Mouse (Mus musculus) urinary bladder, postnatal 4 days (tissue): ENCODE results near the gene Aif1l.
A peak's percentile ranks its signal among the peaks of the same experiment; 100 is the strongest.

ENCODE experiments used
- DNase-seq, 2 experiments: peaks; one replicate each; pipeline ENCODE4 v3.0.0; 2021 to 2022; ENCODE audit warnings: low spot score in 2 of 2

Gene Aif1l

GRCm38 (mm10) chr2:31952236-31952635, 2.3 kb downstream of the Aif1l start:
- DNase-seq, result no peak

DNA sequence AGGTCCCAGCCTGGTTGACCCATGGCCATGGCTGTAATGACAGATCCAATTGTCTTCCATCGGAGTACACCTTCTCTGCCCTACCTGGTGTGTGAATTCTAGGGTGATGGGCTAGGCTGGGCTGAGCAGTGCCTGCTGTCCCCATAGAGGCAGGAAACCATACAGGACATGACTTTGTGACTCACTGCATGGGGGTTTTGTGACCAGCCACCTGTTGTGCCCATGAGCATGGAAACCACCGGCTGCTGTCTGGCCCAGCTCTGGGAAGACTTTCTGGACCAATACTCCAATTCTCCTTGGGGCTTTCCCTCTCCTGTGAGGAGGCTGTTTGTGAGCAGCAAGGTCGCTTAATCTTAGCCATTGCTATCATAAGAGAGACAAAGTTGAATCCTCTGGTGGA, 2.8 kb downstream of the Aif1l start:
- no peak for DNase-seq

DNA sequence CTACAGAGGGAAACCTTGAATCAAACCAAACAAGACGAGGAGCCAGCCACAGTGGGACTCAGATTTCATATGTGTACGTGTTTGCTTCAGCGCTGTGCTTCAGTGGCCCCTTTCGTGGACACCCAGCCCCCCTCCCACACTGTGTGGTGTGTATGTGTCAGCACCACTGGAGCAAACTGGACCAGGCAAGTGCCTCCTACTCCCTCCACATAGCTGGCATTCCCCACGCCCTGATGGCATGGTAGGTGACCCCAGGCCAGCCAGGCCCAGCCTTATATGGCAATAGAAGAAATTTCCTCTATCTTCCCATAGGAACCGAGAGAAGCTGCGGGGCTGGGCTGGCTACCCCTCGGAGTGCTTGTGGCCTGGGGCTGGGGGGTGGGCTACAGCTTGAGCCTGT, 3.7 kb downstream of the Aif1l start:
- DNase-seq, result no peak

- DNase-seq, result no peak
These were observed 4.8 kb downstream of the Aif1l start for GRCm38 (mm10) chr2:31954779-31955181.

- DNase-seq, result no peak
These were observed 5.7 kb downstream of the Aif1l start for GRCm38 (mm10) chr2:31955686-31956085.

- no peak for DNase-seq
These were observed 7.3 kb downstream of the Aif1l start for GRCm38 (mm10) chr2:31957211-31957610.

DNA sequence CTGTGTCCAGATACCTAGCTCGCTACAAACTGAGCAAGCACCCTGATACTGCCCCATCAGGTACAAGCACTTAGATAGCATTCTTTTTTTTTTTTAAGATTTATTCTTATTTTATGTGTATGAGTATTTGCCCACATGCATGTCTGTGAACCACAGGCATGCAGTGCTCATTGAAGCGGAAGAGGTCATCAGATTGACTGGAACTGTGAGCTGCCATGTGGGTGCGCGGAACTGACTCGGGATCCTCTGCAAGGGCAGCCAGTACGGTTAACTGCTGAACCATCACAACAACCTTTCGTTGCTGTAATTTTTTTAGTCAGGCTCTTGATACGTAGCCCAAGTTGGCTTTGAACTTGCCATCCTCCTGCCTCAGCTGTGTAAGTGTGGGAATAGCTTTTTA, 11.0 kb downstream of the Aif1l start:
- DNase-seq, result no peak

DNA sequence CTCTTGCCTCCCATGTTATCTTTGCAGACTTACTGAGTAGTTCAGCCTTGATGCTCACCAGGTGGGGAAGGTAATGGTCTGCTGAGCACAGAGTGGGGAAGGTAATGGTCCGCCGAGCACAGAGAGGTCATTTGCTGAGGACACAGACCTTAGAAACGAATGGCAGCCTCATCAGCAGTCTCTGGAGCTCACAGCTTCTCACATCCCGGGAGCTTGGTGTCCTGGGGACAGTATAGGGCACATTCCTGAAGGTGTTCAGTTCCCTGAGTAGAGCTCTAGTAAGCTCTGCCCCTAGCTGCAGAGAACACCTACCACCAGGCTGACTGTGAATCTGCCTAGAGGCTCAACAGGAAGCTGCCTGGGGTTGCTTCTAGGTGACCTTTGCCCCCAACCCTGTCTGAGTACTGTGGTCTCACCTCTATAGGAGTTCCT, 11.9 kb downstream of the Aif1l start:
- DNase-seq, result no peak

DNA sequence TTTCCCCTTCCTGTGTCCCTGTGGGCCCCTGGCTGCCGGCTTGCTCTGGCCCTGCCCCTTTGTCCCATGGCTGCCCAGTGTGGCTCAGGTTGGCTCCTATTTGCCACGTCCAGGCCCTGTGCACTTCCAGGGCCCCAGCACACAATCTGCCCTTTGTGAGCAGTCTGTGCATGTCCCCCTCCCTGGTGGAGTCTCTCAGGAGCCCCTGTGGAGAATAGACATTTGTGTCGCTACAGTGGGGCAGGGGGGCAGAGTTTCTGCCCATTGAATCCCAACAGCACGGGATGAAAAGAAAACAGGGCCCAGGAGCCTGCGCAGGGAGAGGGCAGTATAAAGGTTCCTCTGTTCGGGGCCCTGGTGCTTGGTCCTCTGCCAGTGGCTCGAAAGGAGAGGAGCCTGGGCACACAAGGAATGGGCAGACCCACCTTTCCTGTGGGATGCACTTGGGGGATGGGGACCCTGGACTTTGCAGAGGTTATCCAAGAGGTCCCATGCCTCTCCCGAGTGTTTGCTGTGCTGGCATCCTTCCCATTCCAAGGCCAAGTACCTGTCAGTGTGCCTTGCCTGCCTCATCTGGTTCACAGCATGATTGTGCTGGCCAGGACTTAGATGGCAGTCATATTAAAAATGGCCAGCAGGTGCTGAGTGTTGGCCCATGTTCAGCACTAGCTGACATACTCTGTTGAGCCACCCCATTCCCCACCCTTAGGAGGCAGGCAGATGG, 12.7 kb downstream of the Aif1l start:
- DNase-seq, result no peak

GRCm38 (mm10) chr2:31963491-31963890, 13.6 kb downstream of the Aif1l start:
- no peak for DNase-seq

DNA sequence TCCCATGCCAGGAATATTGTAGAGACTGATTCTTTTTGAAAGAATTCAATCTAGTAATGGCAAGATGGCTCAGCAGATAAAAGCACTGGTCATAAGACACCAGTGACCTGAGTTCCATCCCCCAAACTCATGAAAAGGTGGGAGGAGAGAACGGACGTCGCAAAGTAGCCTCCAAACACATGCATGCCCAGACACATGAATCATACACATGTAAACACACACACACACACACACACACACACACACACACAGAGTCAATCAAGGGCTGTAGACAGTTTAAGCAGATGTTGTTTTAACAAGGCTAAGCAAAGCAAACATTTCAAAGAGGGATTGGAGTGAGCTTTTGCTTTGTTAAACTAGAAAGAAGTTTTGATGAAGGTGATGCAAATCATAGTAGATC, 14.3 kb downstream of the Aif1l start:
- DNase-seq, result no peak

GRCm38 (mm10) chr2:31965110-31965509, 15.2 kb downstream of the Aif1l start:
- DNase-seq, result no peak

GRCm38 (mm10) chr2:31966801-31967200, 16.9 kb downstream of the Aif1l start:
- DNase-seq, result no peak

GRCm38 (mm10) chr2:31972589-31972988, 22.6 kb downstream of the Aif1l start:
- no peak for DNase-seq

DNA sequence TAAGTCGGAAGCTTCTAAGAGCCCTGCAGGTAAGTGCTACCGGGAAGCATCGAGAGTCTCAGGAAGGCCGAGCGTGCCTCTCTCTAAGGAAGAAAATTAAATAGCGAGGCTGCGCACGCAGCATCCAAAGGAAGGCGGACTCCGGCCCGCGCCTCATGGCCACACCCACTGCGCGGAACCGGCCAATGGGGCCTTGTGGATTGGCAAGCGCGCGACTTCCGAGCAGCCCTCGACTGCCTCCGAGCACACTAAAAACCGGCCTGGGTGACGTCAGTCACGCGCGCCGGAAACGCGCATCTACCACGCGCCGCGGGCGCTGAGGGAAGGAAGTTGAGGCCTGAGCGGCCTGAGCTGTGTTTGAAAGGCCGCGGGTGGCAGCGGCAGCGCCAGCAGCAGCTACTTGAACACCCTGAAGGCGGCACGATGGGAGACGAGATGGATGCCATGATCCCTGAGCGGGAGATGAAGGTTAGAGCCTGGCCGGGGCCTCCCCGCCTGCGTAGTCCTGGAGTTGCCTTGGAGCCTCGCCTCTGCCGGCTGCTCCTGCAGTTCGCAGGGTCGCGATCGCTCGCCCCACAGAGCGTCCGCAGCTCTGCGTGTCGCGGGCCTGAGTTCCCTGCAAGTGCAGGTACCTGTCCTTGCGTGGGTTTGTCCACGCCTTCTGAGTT, 24.3 kb downstream of the Aif1l start, which contains the start of gene Nup214:
Gene Nup214 (plus strand): TSS at position 296 of the 668 bp plus-strand sequence.
- DNase-seq, result peak; percentile 98 to 99

DNA sequence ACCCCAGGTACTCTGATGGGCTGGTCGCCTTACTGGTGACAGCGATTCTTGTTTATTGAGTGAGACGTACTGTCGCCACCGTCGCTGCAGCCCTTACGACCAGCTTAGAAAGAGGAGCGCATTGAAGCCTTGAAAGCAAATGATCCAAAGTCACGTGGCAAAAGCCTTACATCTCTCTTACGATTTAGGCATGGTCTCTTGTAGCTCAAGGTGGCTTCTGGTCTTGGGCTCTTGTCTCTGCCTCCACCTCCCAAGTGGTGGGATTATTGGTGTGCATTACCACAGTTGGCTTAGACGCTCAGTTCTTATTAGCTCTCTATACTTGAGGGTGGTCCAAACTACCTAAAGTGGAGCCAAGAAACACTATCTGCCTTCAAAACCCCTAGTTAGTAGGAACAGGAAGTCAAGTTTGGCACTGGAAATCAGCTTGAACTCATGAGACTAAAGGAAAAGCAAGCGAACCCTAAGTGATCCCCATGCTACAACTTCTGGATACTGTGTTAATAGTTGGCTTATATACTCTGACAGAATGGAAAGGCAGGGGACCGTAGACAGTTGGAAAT, 25.0 kb downstream of the Aif1l start:
- no peak for DNase-seq

DNA sequence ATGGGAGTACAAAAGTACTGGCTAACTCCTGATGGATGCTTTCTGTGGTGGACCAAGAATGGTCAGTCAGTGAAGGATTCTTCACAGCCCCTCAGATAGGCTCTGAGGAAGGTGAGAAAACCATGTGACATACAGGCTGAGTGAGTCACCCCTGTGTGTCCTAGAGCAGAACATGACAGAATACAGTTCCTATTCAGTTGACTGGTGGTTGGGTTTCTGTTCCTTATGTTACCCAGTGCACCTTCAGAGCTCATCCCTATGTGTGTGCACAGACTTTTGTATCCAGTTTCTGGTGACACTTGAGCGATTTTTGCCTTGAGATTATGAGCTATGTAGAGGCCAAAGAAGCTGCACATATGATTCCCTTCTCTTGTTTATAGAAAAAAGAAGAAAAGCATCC, 37.8 kb downstream of the Aif1l start:
- no peak for DNase-seq

GRCm38 (mm10) chr2:31990961-31991360, 41.0 kb downstream of the Aif1l start:
- no peak for DNase-seq

- no peak for DNase-seq
These were observed 45.0 kb downstream of the Aif1l start for GRCm38 (mm10) chr2:31994896-31995295.

GRCm38 (mm10) chr2:31996060-31996459, 46.1 kb downstream of the Aif1l start:
- DNase-seq, result no peak

GRCm38 (mm10) chr2:31997539-31997938, 47.6 kb downstream of the Aif1l start:
- DNase-seq, result no peak

- DNase-seq, result no peak
These were observed 48.5 kb downstream of the Aif1l start for GRCm38 (mm10) chr2:31998443-31998842.

DNA sequence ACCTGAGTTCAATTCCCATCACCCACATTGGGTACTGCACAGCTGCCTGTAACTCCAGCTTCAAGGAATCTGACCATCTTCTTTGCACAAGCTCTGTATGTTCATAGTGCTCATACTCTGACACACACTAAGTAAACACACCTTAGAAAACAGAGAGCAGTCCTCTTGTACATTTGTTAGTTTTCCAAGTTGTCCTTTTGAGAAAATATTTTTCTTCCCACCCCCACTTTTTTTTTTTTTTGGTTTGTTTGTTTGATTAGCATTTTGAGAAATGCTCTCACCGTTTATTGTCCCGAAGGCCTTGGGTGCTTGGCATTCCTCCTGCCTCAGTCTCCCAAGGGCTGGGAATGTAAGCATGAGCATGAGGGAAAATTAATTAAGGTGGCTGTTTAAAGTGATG, 58.4 kb downstream of the Aif1l start:
- no peak for DNase-seq
